Mouse (Mus musculus): Measurements from ENCODE around the gene Lrrc8a. TPM values are rescaled to one million over a fixed set of nuclear protein-coding genes. Genes with fewer than 3 reads are reported as not detected.

The Lrrc8a gene
- total RNA-seq, 1 experiment, result 26.6 TPM

- Histone ChIP-seq H3K4me3 (ENCODE audit: insufficient read depth in 1 of 2, low read depth in 1 of 2, low read length in 2 of 2, poor library complexity in 1 of 2, severe bottlenecking in 1 of 2) (no peak overlapping the region), H3K9me3 (ENCODE audit: control insufficient read depth, insufficient read depth, low read depth, low read length) (no peaks in the 10 kb centered on the region), H3K36me3 (ENCODE audit: control insufficient read depth, insufficient read depth, low read length, poor library complexity, severe bottlenecking) (peaks cover 12% of the 10 kb centered on the region), H3K27ac (ENCODE audit: insufficient read depth, low read depth, low read length, poor library complexity, severe bottlenecking) (no peak overlapping the region), H3K4me1 (ENCODE audit: control insufficient read depth in 2 of 2, insufficient read depth in 2 of 2, low read length in 2 of 2, poor library complexity in 1 of 2) (peaks cover 4 to 21% of the 10 kb centered on the region in 2 experiments), H3K9ac (ENCODE audit: insufficient read depth, low read depth, low read length, poor library complexity, severe bottlenecking) (no peak overlapping the region)
- in situ Hi-C loops (cut with MboI; ENCODE audit: low sequenced_read_pairs in 2 of 2, unreplicated experiment in 2 of 2), result no loop called here
- TF ChIP-seq ZC3H11A (IDR thresholded peaks at IDR 0.05; ENCODE audit: borderline replicate concordance, low read depth, low read length) (no peak), MAFK (IDR thresholded peaks at IDR 0.05; ENCODE audit: insufficient read depth, low read depth, low read length) (no peak), ZNF384 (IDR thresholded peaks at IDR 0.05; ENCODE audit: low read depth, low read length) (no peak), CHD2 (IDR thresholded peaks at IDR 0.05; ENCODE audit: low read depth, low read length) (no peak), HCFC1 (IDR thresholded peaks at IDR 0.05; ENCODE audit: borderline replicate concordance, insufficient read depth, low read length) (no peak)
- no peak for DNase-seq (ENCODE audit: low read depth, low spot score)
These were observed 12.9 kb downstream of the Lrrc8a start for GRCm38 (mm10) chr2:30250166-30251128.

GRCm38 (mm10) chr2:30251417-30252104 lies 14.0 kb downstream of the Lrrc8a start:
- TF ChIP-seq HCFC1 (IDR thresholded peaks at IDR 0.05; ENCODE audit: borderline replicate concordance, insufficient read depth, low read length), result no peak
- TF ChIP-seq MAFK (IDR thresholded peaks at IDR 0.05; ENCODE audit: insufficient read depth, low read depth, low read length), result no peak
- no peak for TF ChIP-seq ZC3H11A (IDR thresholded peaks at IDR 0.05; ENCODE audit: borderline replicate concordance, low read depth, low read length)
- TF ChIP-seq ZNF384 (IDR thresholded peaks at IDR 0.05; ENCODE audit: low read depth, low read length), result no peak
- no peak for TF ChIP-seq CHD2 (IDR thresholded peaks at IDR 0.05; ENCODE audit: low read depth, low read length)
- Histone ChIP-seq H3K4me1 (ENCODE audit: control insufficient read depth in 2 of 2, insufficient read depth in 2 of 2, low read length in 2 of 2, poor library complexity in 1 of 2) (peaks cover 4 to 21% of the 10 kb centered on the region in 2 experiments), H3K9ac (ENCODE audit: insufficient read depth, low read depth, low read length, poor library complexity, severe bottlenecking) (no peak overlapping the region), H3K36me3 (ENCODE audit: control insufficient read depth, insufficient read depth, low read length, poor library complexity, severe bottlenecking) (peaks cover 23% of the 10 kb centered on the region), H3K27ac (ENCODE audit: insufficient read depth, low read depth, low read length, poor library complexity, severe bottlenecking) (peak overlapping the region; percentile 11), H3K9me3 (ENCODE audit: control insufficient read depth, insufficient read depth, low read depth, low read length) (no peaks in the 10 kb centered on the region), H3K4me3 (ENCODE audit: insufficient read depth in 1 of 2, low read depth in 1 of 2, low read length in 2 of 2, poor library complexity in 1 of 2, severe bottlenecking in 1 of 2) (no peak overlapping the region)
- peak; percentile 56 for DNase-seq (ENCODE audit: low read depth, low spot score)
- in situ Hi-C loops (cut with MboI; ENCODE audit: low sequenced_read_pairs in 2 of 2, unreplicated experiment in 2 of 2), result no loop called here

GRCm38 (mm10) chr2:30252521-30252920 lies 15.0 kb downstream of the Lrrc8a start:
- Histone ChIP-seq H3K36me3 (ENCODE audit: control insufficient read depth, insufficient read depth, low read length, poor library complexity, severe bottlenecking) (peaks cover 33% of the 10 kb centered on the region), H3K4me3 (ENCODE audit: insufficient read depth in 1 of 2, low read depth in 1 of 2, low read length in 2 of 2, poor library complexity in 1 of 2, severe bottlenecking in 1 of 2) (no peak overlapping the region), H3K27ac (ENCODE audit: insufficient read depth, low read depth, low read length, poor library complexity, severe bottlenecking) (no peak overlapping the region), H3K9me3 (ENCODE audit: control insufficient read depth, insufficient read depth, low read depth, low read length) (no peaks in the 10 kb centered on the region), H3K9ac (ENCODE audit: insufficient read depth, low read depth, low read length, poor library complexity, severe bottlenecking) (no peak overlapping the region), H3K4me1 (ENCODE audit: control insufficient read depth in 2 of 2, insufficient read depth in 2 of 2, low read length in 2 of 2, poor library complexity in 1 of 2) (peaks cover 4 to 21% of the 10 kb centered on the region in 2 experiments)
- no peak for DNase-seq (ENCODE audit: low read depth, low spot score)
- TF ChIP-seq HCFC1 (IDR thresholded peaks at IDR 0.05; ENCODE audit: borderline replicate concordance, insufficient read depth, low read length), result no peak
- TF ChIP-seq ZC3H11A (IDR thresholded peaks at IDR 0.05; ENCODE audit: borderline replicate concordance, low read depth, low read length), result no peak
- no peak for TF ChIP-seq ZNF384 (IDR thresholded peaks at IDR 0.05; ENCODE audit: low read depth, low read length)
- no peak for TF ChIP-seq MAFK (IDR thresholded peaks at IDR 0.05; ENCODE audit: insufficient read depth, low read depth, low read length)
- no peak for TF ChIP-seq CHD2 (IDR thresholded peaks at IDR 0.05; ENCODE audit: low read depth, low read length)
- in situ Hi-C loops (cut with MboI; ENCODE audit: low sequenced_read_pairs in 2 of 2, unreplicated experiment in 2 of 2), result no loop called here

- no peak for DNase-seq (ENCODE audit: low read depth, low spot score)
- no peak overlapping the region for H3K27ac ChIP-seq (ENCODE audit: insufficient read depth, low read depth, low read length, poor library complexity, severe bottlenecking)
- H3K4me3 ChIP-seq (ENCODE audit: insufficient read depth in 1 of 2, low read depth in 1 of 2, low read length in 2 of 2, poor library complexity in 1 of 2, severe bottlenecking in 1 of 2), result no peak overlapping the region
- no peaks in the 10 kb centered on the region for H3K9me3 ChIP-seq (ENCODE audit: control insufficient read depth, insufficient read depth, low read depth, low read length)
- H3K36me3 ChIP-seq (ENCODE audit: control insufficient read depth, insufficient read depth, low read length, poor library complexity, severe bottlenecking), result peaks cover 33% of the 10 kb centered on the region
- peaks cover 4 to 24% of the 10 kb centered on the region in 2 experiments for H3K4me1 ChIP-seq (ENCODE audit: control insufficient read depth in 2 of 2, insufficient read depth in 2 of 2, low read length in 2 of 2, poor library complexity in 1 of 2)
- in situ Hi-C loops (cut with MboI; ENCODE audit: low sequenced_read_pairs in 2 of 2, unreplicated experiment in 2 of 2), result no loop called here
- H3K9ac ChIP-seq (ENCODE audit: insufficient read depth, low read depth, low read length, poor library complexity, severe bottlenecking), result no peak overlapping the region
- TF ChIP-seq HCFC1 (IDR thresholded peaks at IDR 0.05; ENCODE audit: borderline replicate concordance, insufficient read depth, low read length) (no peak), ZC3H11A (IDR thresholded peaks at IDR 0.05; ENCODE audit: borderline replicate concordance, low read depth, low read length) (no peak), MAFK (IDR thresholded peaks at IDR 0.05; ENCODE audit: insufficient read depth, low read depth, low read length) (no peak), CHD2 (IDR thresholded peaks at IDR 0.05; ENCODE audit: low read depth, low read length) (no peak), ZNF384 (IDR thresholded peaks at IDR 0.05; ENCODE audit: low read depth, low read length) (no peak)
These were observed 16.3 kb downstream of the Lrrc8a start for GRCm38 (mm10) chr2:30253809-30254208.

Measured in ES-E14 (cell line).